Mouse (Mus musculus): ENCODE measurements around the gene Mllt6. TPM values are rescaled to one million over a fixed set of nuclear protein-coding genes. Genes with fewer than 3 reads are reported as not detected.

Gene Mllt6
- polyA plus RNA-seq, 1 experiment from 2014 or later: 3.2 TPM

DNA sequence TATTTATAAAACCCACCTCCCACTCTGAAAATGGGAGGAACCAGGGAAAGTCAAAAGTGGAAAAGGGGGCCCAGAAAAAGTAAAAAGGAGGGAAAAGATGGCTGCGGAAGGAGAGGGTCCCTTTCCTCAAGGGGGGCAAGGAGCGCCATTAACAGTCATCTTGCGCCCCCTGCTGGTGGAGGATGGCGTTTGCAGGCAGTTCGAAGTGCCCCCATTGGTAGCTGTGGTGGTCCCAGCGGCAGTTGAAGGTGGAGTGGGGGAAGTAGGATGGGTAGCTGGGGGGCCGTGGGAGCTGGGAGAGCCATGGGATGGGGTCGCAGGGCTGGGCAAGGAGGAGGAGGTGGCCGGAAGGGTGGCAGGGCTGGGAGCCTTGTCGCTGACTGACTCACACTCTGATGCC is 26.6 kb downstream of the Mllt6 start:
- WGBS: 22% methylated on average over 10 of the region's 10 CpGs
- no peak for ATAC-seq
- peaks cover 55% of the 10 kb centered on the region for H3K36me3 ChIP-seq (ENCODE audit: poor library complexity, severe bottlenecking)

DNA sequence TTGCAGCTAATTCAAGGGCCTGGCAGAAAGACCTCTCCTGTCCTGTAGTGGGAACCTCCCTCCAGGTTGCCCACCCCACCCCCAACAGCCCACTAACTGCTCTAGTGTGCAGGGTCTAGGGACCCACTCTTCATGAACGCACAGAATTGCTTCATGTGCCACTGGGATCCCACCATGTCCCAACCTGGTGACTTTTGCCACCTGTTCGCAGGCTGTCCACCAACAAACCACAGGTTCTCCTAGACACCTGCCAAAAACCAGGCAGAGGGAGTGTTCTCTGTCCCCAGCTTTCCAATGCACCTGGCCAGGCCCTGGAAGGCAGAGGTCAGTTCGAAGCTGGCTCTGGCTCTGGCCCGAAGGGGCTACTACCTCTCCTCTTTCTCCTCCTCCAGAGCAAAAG is 31.2 kb downstream of the Mllt6 start:
- H3K4me2 ChIP-seq: peak overlapping the region; percentile 91
- peaks cover 58% of the 10 kb centered on the region for H3K4me1 ChIP-seq
- H3K36me3 ChIP-seq (ENCODE audit: poor library complexity, severe bottlenecking): peaks cover 39% of the 10 kb centered on the region
- peak overlapping the region; percentile 90 for H3K27ac ChIP-seq
- ATAC-seq: no peak
- peak overlapping the region; percentile 68; the same call in 1 of the 2 replicates for H3K4me3 ChIP-seq
- H3K9ac ChIP-seq: 0 out of 2 replicates have a peak overlapping the region, but pooled peaks have one; percentile 47
- 64% methylated on average over 4 of the region's 4 CpGs for WGBS
- H3K27me3 ChIP-seq: no peaks in the 10 kb centered on the region
- no peaks in the 10 kb centered on the region for H3K9me3 ChIP-seq (replicated peaks)

More for the DNA sequence above, 26.6 kb downstream of the Mllt6 start:
- H3K4me1 ChIP-seq: peaks cover 42% of the 10 kb centered on the region
- H3K27me3 ChIP-seq: no peaks in the 10 kb centered on the region
- H3K9me3 ChIP-seq (replicated peaks): no peaks in the 10 kb centered on the region
- no peak overlapping the region for H3K4me2 ChIP-seq
- H3K4me3 ChIP-seq: no peak overlapping the region
- H3K9ac ChIP-seq: no peak overlapping the region
- H3K27ac ChIP-seq: no peak overlapping the region

DNA sequence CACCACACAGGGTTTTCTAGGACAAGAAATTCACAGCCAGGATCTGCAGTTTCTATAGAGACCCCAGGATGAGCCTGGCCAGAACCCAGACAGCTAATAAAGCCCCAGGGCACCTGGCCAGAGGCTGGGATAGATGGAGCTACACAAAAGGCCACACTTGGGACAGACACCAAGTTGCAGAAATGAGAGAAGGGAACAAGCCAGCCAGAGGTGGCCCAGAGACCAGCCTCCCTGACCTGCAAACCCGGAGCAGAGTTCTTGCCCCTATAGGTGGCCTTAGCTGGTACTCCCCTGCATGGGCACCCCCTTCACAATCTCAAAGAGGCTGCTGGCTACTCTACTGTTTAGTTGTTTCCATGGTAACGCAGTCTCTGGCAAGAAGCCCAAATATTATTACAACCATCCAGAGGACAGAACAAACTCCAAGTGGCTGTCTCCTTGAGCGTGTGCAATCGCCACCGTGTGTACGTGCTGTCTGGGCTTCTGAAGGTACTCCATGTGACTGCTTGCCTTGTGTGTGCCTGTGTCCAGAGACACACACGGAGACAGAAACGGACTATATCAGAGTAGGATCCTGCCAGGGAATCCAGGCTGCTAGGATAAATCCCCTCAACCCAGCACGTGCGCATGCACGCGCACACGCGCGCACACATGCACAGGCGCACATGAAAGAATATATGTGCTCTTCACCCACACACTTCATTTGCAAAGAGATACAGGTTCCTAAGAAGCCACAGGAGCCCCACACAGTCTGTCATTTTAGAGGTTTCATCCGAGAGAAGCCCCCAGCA is 31.9 kb downstream of the Mllt6 start:
- no peaks in the 10 kb centered on the region for H3K9me3 ChIP-seq (replicated peaks)
- H3K27me3 ChIP-seq: no peaks in the 10 kb centered on the region
- peak overlapping the region; percentile 91 for H3K4me2 ChIP-seq
- peak; percentile 31 for ATAC-seq
- peaks cover 58% of the 10 kb centered on the region for H3K4me1 ChIP-seq
- H3K4me3 ChIP-seq: peak overlapping the region; percentile 68
- H3K36me3 ChIP-seq (ENCODE audit: poor library complexity, severe bottlenecking): peaks cover 34% of the 10 kb centered on the region
- WGBS: 21% methylated on average over 17 of the region's 17 CpGs
- H3K27ac ChIP-seq: peak overlapping the region; percentile 90
- H3K9ac ChIP-seq: peak overlapping the region; percentile 47

DNA sequence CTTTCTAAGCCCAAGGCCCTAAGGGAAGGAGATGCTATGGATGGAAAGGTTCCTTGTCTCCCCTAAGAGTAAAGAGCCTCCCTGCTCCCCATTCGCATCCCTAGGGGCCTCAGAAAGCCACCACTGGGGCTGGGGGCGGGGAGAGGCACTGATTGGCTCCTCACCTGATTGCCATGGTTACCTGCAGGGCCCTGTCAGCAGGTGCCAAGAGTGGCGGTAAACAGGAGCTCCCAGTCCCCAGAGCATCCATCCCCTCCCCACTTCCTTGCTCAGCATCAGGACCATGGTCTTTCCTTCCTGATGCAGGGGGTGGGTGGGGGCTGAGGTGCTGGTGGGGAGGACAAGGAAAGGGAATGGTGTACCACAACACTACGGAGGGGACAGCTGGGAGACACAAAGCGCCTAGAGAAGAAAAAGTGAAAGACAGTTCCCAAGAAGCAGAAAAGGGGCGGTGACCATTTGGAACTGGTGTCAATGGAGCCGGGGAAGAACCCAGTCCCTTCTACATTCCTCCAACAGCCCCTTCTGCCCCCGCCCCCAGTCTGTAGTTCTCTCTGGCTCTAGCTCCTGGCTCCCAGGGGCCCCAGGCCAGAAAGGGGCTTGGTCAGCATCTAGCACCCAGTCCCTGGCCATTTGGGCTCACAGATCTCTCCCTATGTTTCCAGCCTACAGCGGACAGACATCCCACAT is 32.6 kb downstream of the Mllt6 start:
- Histone ChIP-seq H3K9me3 (replicated peaks) (no peaks in the 10 kb centered on the region), H3K9ac (peak overlapping the region; percentile 47), H3K27me3 (no peaks in the 10 kb centered on the region), H3K4me1 (peaks cover 62% of the 10 kb centered on the region), H3K4me3 (peak overlapping the region; percentile 68), H3K36me3 (ENCODE audit: poor library complexity, severe bottlenecking) (peaks cover 27% of the 10 kb centered on the region), H3K27ac (peak overlapping the region; percentile 90), H3K4me2 (peak overlapping the region; percentile 91)
- WGBS: 12% methylated on average over 9 of the region's 9 CpGs
- no peak for ATAC-seq

DNA sequence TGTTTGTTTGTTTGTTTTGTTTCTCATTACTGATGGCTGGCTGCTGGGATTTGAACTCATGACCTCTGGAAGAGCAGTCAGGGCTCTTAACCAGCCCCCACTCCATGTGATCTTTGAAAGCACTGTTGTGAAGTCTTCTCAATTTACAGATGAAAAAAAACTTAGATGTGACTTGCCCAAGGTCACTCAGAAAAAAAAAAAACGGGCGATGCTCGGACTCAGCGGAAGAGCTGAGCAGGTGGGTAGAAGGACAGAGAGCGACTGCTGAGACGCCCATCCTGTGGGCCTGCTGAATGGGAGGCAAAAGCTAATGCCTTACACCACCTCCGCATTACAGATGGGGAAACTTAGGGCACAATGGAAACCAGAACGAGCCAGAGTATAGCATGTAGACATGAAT is 33.5 kb downstream of the Mllt6 start:
- no peak for ATAC-seq
- peak overlapping the region; percentile 68 for H3K4me3 ChIP-seq
- peaks cover 70% of the 10 kb centered on the region for H3K4me1 ChIP-seq
- H3K9ac ChIP-seq: peak overlapping the region; percentile 47
- no peaks in the 10 kb centered on the region for H3K9me3 ChIP-seq (replicated peaks)
- H3K4me2 ChIP-seq: peak overlapping the region; percentile 91
- 65% methylated on average over 8 of the region's 8 CpGs for WGBS
- no peaks in the 10 kb centered on the region for H3K27me3 ChIP-seq
- peaks cover 19% of the 10 kb centered on the region for H3K36me3 ChIP-seq (ENCODE audit: poor library complexity, severe bottlenecking)
- peak overlapping the region; percentile 90 for H3K27ac ChIP-seq

DNA sequence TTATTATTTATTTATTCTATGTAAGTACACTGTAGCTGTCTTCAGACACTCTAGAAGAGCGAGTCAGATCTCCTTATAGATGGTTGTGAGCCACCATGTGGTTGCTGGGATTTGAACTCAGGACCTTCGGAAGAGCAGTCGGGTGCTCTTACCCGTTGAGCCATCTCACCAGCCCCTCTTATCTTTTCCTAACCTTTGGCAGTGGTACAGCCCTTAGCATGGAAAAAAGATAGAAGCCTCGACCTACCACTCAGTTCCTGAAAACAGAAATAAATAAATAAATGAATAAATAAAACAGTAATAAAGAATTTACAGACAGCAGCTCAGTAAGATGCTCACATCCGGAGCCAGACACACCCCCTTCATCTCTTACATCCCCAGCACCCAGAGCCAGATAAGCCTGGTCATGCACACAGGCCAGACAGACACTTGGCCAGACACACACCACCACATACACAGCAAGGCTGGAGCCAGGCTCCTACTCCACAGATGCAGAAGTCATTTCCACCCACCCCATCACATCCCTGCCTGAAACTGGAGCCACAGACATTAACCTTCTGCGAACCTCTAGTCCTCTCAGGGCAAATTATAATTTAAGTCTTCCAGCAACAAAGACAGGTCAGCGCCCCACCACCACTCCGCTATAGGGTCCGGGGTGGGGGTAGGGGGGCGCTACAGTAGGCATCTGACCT is 34.1 kb downstream of the Mllt6 start:
- H3K4me2 ChIP-seq: peak overlapping the region; percentile 91
- H3K4me3 ChIP-seq: peak overlapping the region; percentile 68
- peak overlapping the region; percentile 97 for H3K9ac ChIP-seq
- H3K4me1 ChIP-seq: peaks cover 75% of the 10 kb centered on the region
- no peak for ATAC-seq
- WGBS: 49% methylated on average over 11 of the region's 11 CpGs
- no peaks in the 10 kb centered on the region for H3K27me3 ChIP-seq
- H3K9me3 ChIP-seq (replicated peaks): no peaks in the 10 kb centered on the region
- peaks cover 12% of the 10 kb centered on the region for H3K36me3 ChIP-seq (ENCODE audit: poor library complexity, severe bottlenecking)
- H3K27ac ChIP-seq: peak overlapping the region; percentile 97

DNA sequence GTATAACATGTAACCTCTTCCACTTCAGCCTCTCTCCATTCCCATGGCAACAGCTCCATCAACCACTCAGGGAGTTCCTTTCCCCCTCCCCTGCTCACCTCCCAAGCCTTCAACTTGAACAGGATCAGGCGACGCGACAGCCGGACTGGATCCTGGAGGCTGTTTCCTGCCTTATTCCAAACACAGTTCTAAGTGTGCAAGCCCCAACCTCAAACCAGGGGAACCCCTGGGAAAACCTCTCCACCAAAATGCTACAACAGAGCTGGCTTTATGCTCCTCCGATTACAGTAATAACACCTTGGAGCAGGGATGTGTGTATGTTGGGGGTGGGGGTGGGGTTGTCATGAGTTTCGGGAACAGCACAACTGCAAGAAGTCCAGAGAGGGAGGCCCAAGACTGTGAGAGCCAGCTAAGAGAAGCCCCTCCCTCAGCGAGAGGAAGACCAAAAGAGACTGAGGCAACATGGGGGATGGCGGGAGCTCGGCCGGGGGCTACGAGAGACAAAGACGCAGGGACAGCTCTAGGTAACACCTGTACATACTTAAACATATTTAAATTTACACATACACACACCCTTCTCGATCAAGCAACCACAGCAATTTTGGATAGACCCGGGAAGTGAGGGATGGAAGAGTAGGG is 34.8 kb downstream of the Mllt6 start:
- Histone ChIP-seq H3K9ac (peak overlapping the region; percentile 97), H3K27ac (peak overlapping the region; percentile 97), H3K4me2 (peak overlapping the region; percentile 91), H3K36me3 (ENCODE audit: poor library complexity, severe bottlenecking) (peaks cover 5% of the 10 kb centered on the region), H3K27me3 (no peaks in the 10 kb centered on the region), H3K4me1 (peaks cover 71% of the 10 kb centered on the region), H3K9me3 (replicated peaks) (no peaks in the 10 kb centered on the region), H3K4me3 (peak overlapping the region; percentile 68)
- ATAC-seq: no peak
- WGBS: under 1% methylated on average over 14 of the region's 14 CpGs

DNA sequence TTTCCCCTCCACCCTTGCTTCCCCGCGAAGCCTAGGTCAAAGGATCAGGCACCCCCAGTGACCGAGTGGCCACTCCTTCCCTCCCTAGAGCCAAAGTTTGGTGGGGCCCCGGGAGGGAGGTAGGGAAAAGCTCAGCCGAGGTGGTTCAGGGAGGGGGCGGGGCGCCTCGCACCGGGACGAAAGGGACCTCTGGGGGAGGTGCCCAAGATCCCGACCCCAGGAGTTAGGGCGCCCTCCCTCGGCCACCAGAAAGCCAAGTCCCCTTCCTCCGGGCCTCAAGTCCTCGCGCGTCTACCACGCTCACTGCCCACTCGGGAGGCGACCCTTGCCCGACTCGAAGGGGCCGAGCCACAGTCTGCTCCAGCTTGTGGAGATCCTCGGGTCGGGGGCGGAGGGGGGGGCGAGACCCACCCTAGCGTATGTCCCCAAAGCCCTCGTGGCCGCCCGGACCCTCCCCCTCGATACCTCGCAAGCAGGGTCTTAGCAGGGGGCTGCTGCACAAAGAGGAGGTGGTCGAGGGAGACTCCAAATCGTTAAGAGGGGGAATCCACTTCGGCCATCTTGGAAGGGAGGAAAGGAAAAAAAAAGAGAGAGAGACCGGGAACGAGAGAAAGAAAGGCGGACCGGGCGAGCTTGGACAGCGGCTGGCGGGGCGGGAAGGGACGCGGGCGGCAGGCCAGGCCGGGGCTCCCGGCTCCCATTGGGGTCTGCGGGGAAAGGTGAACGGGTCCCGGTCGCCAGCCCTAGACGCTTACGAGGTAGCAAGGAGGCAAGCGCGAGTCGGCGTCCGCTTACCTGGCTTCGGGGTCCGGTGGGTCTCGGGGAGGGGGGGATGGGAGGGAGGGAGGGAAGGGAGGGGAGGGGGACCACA is 35.8 kb downstream of the Mllt6 start:
- Histone ChIP-seq H3K27ac (peak overlapping the region; percentile 97), H3K4me2 (peak overlapping the region; percentile 91), H3K9ac (peak overlapping the region; percentile 97), H3K27me3 (no peaks in the 10 kb centered on the region), H3K9me3 (replicated peaks) (no peaks in the 10 kb centered on the region), H3K36me3 (ENCODE audit: poor library complexity, severe bottlenecking) (no peaks in the 10 kb centered on the region), H3K4me3 (peak overlapping the region; percentile 68), H3K4me1 (peaks cover 65% of the 10 kb centered on the region)
- ATAC-seq: no peak; the same call in 1 of the 2 replicates
- under 1% methylated on average over 60 of the region's 63 CpGs for WGBS

DNA sequence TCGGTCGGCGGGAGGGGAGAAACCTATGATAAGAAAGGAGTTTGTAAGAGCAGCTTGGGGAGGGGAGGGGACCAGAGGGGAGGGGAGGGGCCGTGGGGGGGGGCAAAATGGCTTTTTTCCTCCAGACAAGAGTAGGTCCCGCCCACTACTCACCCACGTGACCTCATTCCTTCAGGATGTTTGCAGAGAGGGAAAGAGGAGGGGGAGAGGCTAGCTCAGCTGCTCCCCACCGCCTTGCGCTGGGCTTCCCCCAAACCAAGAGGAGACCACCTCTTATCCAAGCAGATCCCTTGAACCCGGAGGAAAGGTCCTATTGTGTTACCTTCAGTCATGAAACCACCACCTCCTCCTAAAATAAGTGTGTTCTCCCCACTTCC is 36.4 kb downstream of the Mllt6 start:
- Histone ChIP-seq H3K27me3 (no peaks in the 10 kb centered on the region), H3K9me3 (replicated peaks) (no peaks in the 10 kb centered on the region), H3K9ac (peak overlapping the region; percentile 97), H3K4me2 (peak overlapping the region; percentile 91), H3K27ac (peak overlapping the region; percentile 97), H3K4me3 (peak overlapping the region; percentile 68), H3K4me1 (peaks cover 65% of the 10 kb centered on the region), H3K36me3 (ENCODE audit: poor library complexity, severe bottlenecking) (no peaks in the 10 kb centered on the region)
- ATAC-seq: peak; percentile 32
- 3% methylated on average over 3 of the region's 9 CpGs for WGBS

DNA sequence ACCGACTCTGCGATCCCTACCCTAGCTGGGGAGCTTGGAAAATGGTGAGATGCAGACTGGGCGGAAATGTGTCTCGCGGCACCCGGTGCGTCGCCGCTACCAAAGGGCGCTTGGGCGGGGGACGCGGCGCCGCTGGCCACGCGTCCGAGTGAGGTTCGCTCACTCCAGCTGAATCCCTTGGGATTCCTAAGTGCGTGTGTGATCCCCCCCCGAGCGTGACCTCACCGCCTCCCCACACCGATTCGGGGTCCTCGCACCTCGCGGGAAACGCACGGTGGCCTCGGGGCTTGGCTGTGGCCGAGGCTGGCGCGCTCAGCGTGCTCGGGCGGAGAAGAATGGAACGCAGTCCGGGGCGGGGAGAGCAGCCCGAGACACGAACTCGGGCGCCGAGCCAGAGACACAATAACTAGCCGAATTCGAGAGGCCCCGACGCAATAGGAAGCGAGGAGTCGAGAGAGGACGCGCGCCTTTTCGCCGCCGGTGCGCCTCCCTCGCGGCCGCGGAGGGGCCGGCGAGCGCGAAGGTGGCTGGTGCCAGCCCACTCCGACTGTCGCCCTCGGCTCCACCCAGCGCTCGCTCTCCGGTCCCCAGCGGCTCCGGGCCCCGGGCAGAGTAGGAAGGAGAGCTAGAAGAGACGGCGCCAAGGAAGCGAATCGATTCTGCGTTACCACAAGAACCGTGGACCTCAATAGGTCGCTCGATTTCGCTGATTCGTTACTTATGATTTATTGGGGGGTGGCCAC is 37.0 kb downstream of the Mllt6 start, which contains the start of gene Pcgf2:
TSS of gene Pcgf2 (minus strand) at position 495 of the 743 bp plus-strand sequence.
- under 1% methylated on average over 83 of the region's 85 CpGs for WGBS
- Histone ChIP-seq H3K9me3 (replicated peaks) (no peaks in the 10 kb centered on the region), H3K4me3 (peak within 1 kb of the TSS; percentile 68), H3K4me2 (peak within 1 kb of the TSS; percentile 91), H3K36me3 (ENCODE audit: poor library complexity, severe bottlenecking) (0 out of 2 replicates have a peak, but pooled peaks cover 5% of the 10 kb centered on the region), H3K9ac (peak within 1 kb of the TSS; percentile 97), H3K4me1 (peaks cover 63% of the 10 kb centered on the region), H3K27me3 (no peaks in the 10 kb centered on the region), H3K27ac (peak within 1 kb of the TSS; percentile 97)
- ATAC-seq: peak; percentile 20
